Mouse (Mus musculus) embryonic facial prominence, embryonic 12.5 days (tissue): ENCODE measurements around the gene Fyb2. TPM values are rescaled to one million over a fixed set of nuclear protein-coding genes. Genes with fewer than 3 reads are reported as not detected.
A peak's percentile ranks its signal among the peaks of the same experiment; 100 is the strongest.

Experiments used
- ATAC-seq: fragments of 200-750 bp; cut with Nextera tagmentation; 2 replicates; pipeline ENCODE4 v1.8.0; 2017; ENCODE audit not compliant: insufficient number of reproducible peaks, insufficient read depth, low FRiP score, low TSS enrichment
- H3K27ac ChIP-seq: fragments of 300-500 bp; sonication (generic); 2 replicates; pipeline ENCODE4 v1.5.1; 2016; ENCODE audit warnings: mild to moderate bottlenecking
- H3K27me3 ChIP-seq: fragments of 300-500 bp; sonication (generic); 2 replicates; pipeline ENCODE4 v1.6.1; 2016; ENCODE audit warnings: mild to moderate bottlenecking, moderate library complexity
- H3K36me3 ChIP-seq: fragments of 300-500 bp; sonication (generic); 2 replicates; pipeline ENCODE4 v1.6.1; 2016; ENCODE audit warnings: mild to moderate bottlenecking
- H3K4me1 ChIP-seq: fragments of 300-500 bp; sonication (generic); 2 replicates; pipeline ENCODE4 v1.6.1; 2016
- H3K4me2 ChIP-seq: fragments of 300-500 bp; sonication (generic); replicated peaks from 2 replicates; pipeline ENCODE4 v1.6.1; 2016; ENCODE audit warnings: mild to moderate bottlenecking, moderate library complexity
- H3K4me3 ChIP-seq: fragments of 300-500 bp; sonication (generic); 2 replicates; pipeline ENCODE4 v1.5.1; 2016; ENCODE audit warnings: mild to moderate bottlenecking
- H3K9ac ChIP-seq: fragments of 300-500 bp; sonication (generic); 2 replicates; pipeline ENCODE4 v1.6.1; 2016; ENCODE audit warnings: mild to moderate bottlenecking, moderate library complexity
- H3K9me3 ChIP-seq: fragments of 300-500 bp; sonication (generic); 2 replicates; pipeline ENCODE4 v1.6.1; 2016; ENCODE audit warnings: mild to moderate bottlenecking, moderate library complexity
- whole genome bisulfite sequencing: fragments of 180-500 bp; shearing (Covaris S2); methylation state at CpG from one replicate; pipeline ENCODE4 v1.1.7; 2016; 5-methylcytosine and 5-hydroxymethylcytosine counted together
- polyA plus RNA-seq: library from polyadenylated mRNA; unstranded; fragments of >200 nt; fragmentation: Nextera tagmentation; extraction: Ambion mirVana; gene quantifications from 2 replicates; pipeline ENCODE4 v1.2.1, GENCODE M21; 2016

The Fyb2 gene
- 0.20 and 0.24 TPM in 2 replicates for polyA plus RNA-seq

- peaks cover 10% of the 10 kb centered on the region for H3K27me3 ChIP-seq
- ATAC-seq: no peak
- H3K4me1 ChIP-seq: no peaks in the 10 kb centered on the region
- H3K9ac ChIP-seq: no peak within 1 kb of the TSS
- peak within 1 kb of the TSS; percentile 37 for H3K4me2 ChIP-seq
- no peak within 1 kb of the TSS for H3K27ac ChIP-seq
- 18% methylated on average over 23 of the region's 23 CpGs for WGBS
- no peak within 1 kb of the TSS for H3K4me3 ChIP-seq
- no peaks in the 10 kb centered on the region for H3K36me3 ChIP-seq
- no peaks in the 10 kb centered on the region for H3K9me3 ChIP-seq
These were observed at the start of gene Fyb2 for GRCm38 (mm10) chr4:104913291-104914129. TSS of gene Fyb2 (plus strand) at chr4:104913456.

- H3K9ac ChIP-seq: no peak overlapping the region
- H3K27ac ChIP-seq: no peak overlapping the region
- no peak for ATAC-seq
- H3K9me3 ChIP-seq: no peaks in the 10 kb centered on the region
- H3K4me1 ChIP-seq: peaks cover 17% of the 10 kb centered on the region; the same call in 1 of the 2 replicates
- no peak overlapping the region for H3K4me3 ChIP-seq
- WGBS: 62% methylated on average over 1 of the region's 1 CpGs
- no peak overlapping the region for H3K4me2 ChIP-seq
- no peaks in the 10 kb centered on the region for H3K27me3 ChIP-seq
- no peaks in the 10 kb centered on the region for H3K36me3 ChIP-seq
These were observed 48.9 kb upstream of the Fyb2 start for GRCm38 (mm10) chr4:104864397-104864796.

- H3K4me3 ChIP-seq: no peak overlapping the region
These were observed 43.7 kb upstream of the Fyb2 start for GRCm38 (mm10) chr4:104869581-104869980.

GRCm38 (mm10) chr4:104870196-104870595, 43.1 kb upstream of the Fyb2 start:
- 85% methylated on average over 5 of the region's 5 CpGs for WGBS
- Histone ChIP-seq H3K4me1 (peaks cover 10% of the 10 kb centered on the region; the same call in 1 of the 2 replicates), H3K4me2 (no peak overlapping the region), H3K27me3 (no peaks in the 10 kb centered on the region), H3K4me3 (no peak overlapping the region), H3K36me3 (no peaks in the 10 kb centered on the region), H3K9me3 (no peaks in the 10 kb centered on the region), H3K27ac (no peak overlapping the region), H3K9ac (no peak overlapping the region)
- ATAC-seq: no peak

More at GRCm38 (mm10) chr4:104869581-104869980, 43.7 kb upstream of the Fyb2 start:
- Histone ChIP-seq H3K4me1 (peaks cover 16% of the 10 kb centered on the region; the same call in 1 of the 2 replicates), H3K9me3 (no peaks in the 10 kb centered on the region), H3K27me3 (no peaks in the 10 kb centered on the region), H3K4me2 (no peak overlapping the region), H3K27ac (no peak overlapping the region), H3K36me3 (no peaks in the 10 kb centered on the region), H3K9ac (no peak overlapping the region)
- no peak for ATAC-seq

- WGBS: 65% methylated on average over 4 of the region's 4 CpGs
- Histone ChIP-seq H3K4me1 (no peaks in the 10 kb centered on the region), H3K9me3 (no peaks in the 10 kb centered on the region)
These were observed 37.4 kb upstream of the Fyb2 start for GRCm38 (mm10) chr4:104875832-104876231.

GRCm38 (mm10) chr4:104876323-104876722, 36.9 kb upstream of the Fyb2 start, which contains the start of gene C8a:
TSS of gene C8a (minus strand) at chr4:104876398.
- H3K4me1 ChIP-seq: no peaks in the 10 kb centered on the region
- H3K4me2 ChIP-seq: no peak within 1 kb of the TSS
- H3K9me3 ChIP-seq: no peaks in the 10 kb centered on the region
- H3K27me3 ChIP-seq: no peaks in the 10 kb centered on the region
- 88% methylated on average over 3 of the region's 3 CpGs for WGBS
- H3K27ac ChIP-seq: no peak within 1 kb of the TSS
- ATAC-seq: no peak
- H3K36me3 ChIP-seq: no peaks in the 10 kb centered on the region
- no peak within 1 kb of the TSS for H3K9ac ChIP-seq
- no peak within 1 kb of the TSS for H3K4me3 ChIP-seq

More at GRCm38 (mm10) chr4:104875832-104876231, 37.4 kb upstream of the Fyb2 start:
- no peak for ATAC-seq
- no peaks in the 10 kb centered on the region for H3K36me3 ChIP-seq
- H3K27me3 ChIP-seq: no peaks in the 10 kb centered on the region
- H3K9ac ChIP-seq: no peak overlapping the region
- no peak overlapping the region for H3K27ac ChIP-seq
- H3K4me3 ChIP-seq: no peak overlapping the region
- no peak overlapping the region for H3K4me2 ChIP-seq

- Histone ChIP-seq H3K4me1 (peaks cover 3% of the 10 kb centered on the region; the same call in 1 of the 2 replicates), H3K27ac (no peak overlapping the region), H3K4me3 (no peak overlapping the region), H3K36me3 (no peaks in the 10 kb centered on the region), H3K9ac (no peak overlapping the region), H3K27me3 (0 out of 2 replicates have a peak, but pooled peaks cover 3% of the 10 kb centered on the region), H3K4me2 (no peak overlapping the region), H3K9me3 (no peaks in the 10 kb centered on the region)
- 65% methylated on average over 9 of the region's 9 CpGs for WGBS
- ATAC-seq: no peak
These were observed 25.8 kb upstream of the Fyb2 start for GRCm38 (mm10) chr4:104887486-104887885.

- H3K9ac ChIP-seq: no peak overlapping the region
- peaks cover 3% of the 10 kb centered on the region; the same call in 1 of the 2 replicates for H3K4me1 ChIP-seq
- no peak overlapping the region for H3K27ac ChIP-seq
- no peak for ATAC-seq
- 0 out of 2 replicates have a peak, but pooled peaks cover 3% of the 10 kb centered on the region for H3K27me3 ChIP-seq
- no peaks in the 10 kb centered on the region for H3K9me3 ChIP-seq
- 77% methylated on average over 9 of the region's 9 CpGs for WGBS
- H3K4me3 ChIP-seq: no peak overlapping the region
- no peaks in the 10 kb centered on the region for H3K36me3 ChIP-seq
- no peak overlapping the region for H3K4me2 ChIP-seq
These were observed 24.6 kb upstream of the Fyb2 start for GRCm38 (mm10) chr4:104888499-104889262.

GRCm38 (mm10) chr4:104891708-104892107, 21.5 kb upstream of the Fyb2 start:
- Histone ChIP-seq H3K9ac (no peak overlapping the region), H3K9me3 (no peaks in the 10 kb centered on the region), H3K4me3 (no peak overlapping the region), H3K36me3 (no peaks in the 10 kb centered on the region), H3K27ac (no peak overlapping the region), H3K4me2 (no peak overlapping the region), H3K27me3 (no peaks in the 10 kb centered on the region), H3K4me1 (peaks cover 3% of the 10 kb centered on the region; the same call in 1 of the 2 replicates)
- no peak for ATAC-seq
- WGBS: 95% methylated on average over 7 of the region's 7 CpGs

- no peak overlapping the region for H3K9ac ChIP-seq
- ATAC-seq: no peak
- no peaks in the 10 kb centered on the region for H3K27me3 ChIP-seq
- H3K4me2 ChIP-seq: no peak overlapping the region
- H3K27ac ChIP-seq: no peak overlapping the region
- H3K9me3 ChIP-seq: no peaks in the 10 kb centered on the region
- WGBS: 73% methylated on average over 5 of the region's 5 CpGs
- H3K4me3 ChIP-seq: no peak overlapping the region
- H3K4me1 ChIP-seq: peaks cover 3% of the 10 kb centered on the region; the same call in 1 of the 2 replicates
- no peaks in the 10 kb centered on the region for H3K36me3 ChIP-seq
These were observed 19.7 kb upstream of the Fyb2 start for GRCm38 (mm10) chr4:104893588-104893987.

- H3K27me3 ChIP-seq: no peaks in the 10 kb centered on the region
- WGBS: 60% methylated on average over 13 of the region's 13 CpGs
- ATAC-seq: no peak
- no peaks in the 10 kb centered on the region for H3K36me3 ChIP-seq
- no peak overlapping the region for H3K9ac ChIP-seq
- no peaks in the 10 kb centered on the region for H3K9me3 ChIP-seq
- peaks cover 3% of the 10 kb centered on the region; the same call in 1 of the 2 replicates for H3K4me1 ChIP-seq
- H3K27ac ChIP-seq: no peak overlapping the region
- H3K4me3 ChIP-seq: no peak overlapping the region
- H3K4me2 ChIP-seq: no peak overlapping the region
These were observed 19.1 kb upstream of the Fyb2 start for GRCm38 (mm10) chr4:104894004-104894734.
